Mouse (Mus musculus): ENCODE measurements around the gene Strap. TPM values are rescaled to one million over a fixed set of nuclear protein-coding genes. Genes with fewer than 3 reads are reported as not detected.

The Strap gene
- 121 TPM for polyA plus RNA-seq (2015; fragmentation: Illumina TruSeq; extraction: RNeasy Lipid Tissue Mini Kit (QIAGEN cat#74804); ENCODE audit: low read depth, low replicate concordance)

GRCm38 (mm10) chr6:137734846-137735609 is at the start of gene Strap:
Strap (plus strand) TSS chr6:137735078.

GRCm38 (mm10) chr6:137754056-137754856 is 19.4 kb downstream of the Strap start, which contains the start of gene Dera:
Dera (plus strand) TSS chr6:137754546.

Other genes starting within 250 kb of the Strap start
- gene Eps8, start 80.2 kb upstream of the Strap start, polyA plus RNA-seq (2015; fragmentation: Illumina TruSeq; extraction: RNeasy Lipid Tissue Mini Kit (QIAGEN cat#74804); ENCODE audit: low read depth, low replicate concordance): 23.7 TPM
- gene Dera, start 19.5 kb downstream of the Strap start, polyA plus RNA-seq (2015; fragmentation: Illumina TruSeq; extraction: RNeasy Lipid Tissue Mini Kit (QIAGEN cat#74804); ENCODE audit: low read depth, low replicate concordance): 6.3 TPM

Data from brain, adult 10 weeks (tissue).